Mouse (Mus musculus) kidney, adult 2 months (tissue): ENCODE results near the gene Eif2d.

Experiments
- CTCF ChIP-seq: fragments of 200-500 bp; conservative IDR thresholded peaks from 2 replicates; pipeline ENCODE4 v1.5.1; 2011; ENCODE audit warnings: low read depth, mild to moderate bottlenecking, control low read depth, low read length, moderate library complexity, mixed read lengths; ENCODE audit not compliant: insufficient read depth, insufficient read length
- POLR2A ChIP-seq: fragments of 200-500 bp; IDR thresholded peaks from one replicate; pipeline ENCODE4 v1.6.1; 2011; ENCODE audit warnings: low read depth, low read length, control low read depth

- TF ChIP-seq POLR2A: no peak
- no peak for TF ChIP-seq CTCF
These were observed 42.7 kb downstream of the Eif2d start for GRCm38 (mm10) chr1:131195653-131196052.
